Mouse (Mus musculus): ENCODE data around the gene Sod1.

Sod1 gene

GRCm38 (mm10) chr16:90220026-90220891, at the start of gene Sod1:
Gene Sod1, plus strand, starts transcription at chr16:90220754.
- peak; percentile 98 for DNase-seq (ENCODE audit: low spot score in 2 of 2)

- DNase-seq (ENCODE audit: low spot score in 2 of 2) = no peak
Measured at GRCm38 (mm10) chr16:90171416-90171815, 49.1 kb upstream of the Sod1 start.

DNA sequence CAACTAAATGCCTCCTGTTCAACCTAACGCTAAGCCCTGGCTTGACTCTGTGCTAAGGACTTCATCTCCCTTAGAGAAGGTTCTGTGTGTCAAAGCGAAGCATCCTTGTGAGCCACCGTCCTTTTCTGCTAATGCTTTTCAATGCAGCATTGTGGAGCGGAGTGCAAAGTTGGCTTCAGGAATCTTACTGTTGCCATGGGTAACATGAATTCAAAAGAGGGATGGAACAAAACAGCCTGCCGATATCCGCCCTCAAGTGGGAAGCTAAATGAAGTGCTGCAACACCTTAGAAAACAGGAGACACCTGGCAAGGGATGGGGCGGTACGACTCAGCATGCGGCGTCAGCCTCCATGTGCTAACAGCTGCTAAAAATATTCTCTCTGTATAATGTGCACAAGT, 44.1 kb upstream of the Sod1 start:
- no peak for DNase-seq (ENCODE audit: low spot score in 2 of 2)

GRCm38 (mm10) chr16:90177425-90177824, 43.1 kb upstream of the Sod1 start:
- no peak for DNase-seq (ENCODE audit: low spot score in 2 of 2)

DNA sequence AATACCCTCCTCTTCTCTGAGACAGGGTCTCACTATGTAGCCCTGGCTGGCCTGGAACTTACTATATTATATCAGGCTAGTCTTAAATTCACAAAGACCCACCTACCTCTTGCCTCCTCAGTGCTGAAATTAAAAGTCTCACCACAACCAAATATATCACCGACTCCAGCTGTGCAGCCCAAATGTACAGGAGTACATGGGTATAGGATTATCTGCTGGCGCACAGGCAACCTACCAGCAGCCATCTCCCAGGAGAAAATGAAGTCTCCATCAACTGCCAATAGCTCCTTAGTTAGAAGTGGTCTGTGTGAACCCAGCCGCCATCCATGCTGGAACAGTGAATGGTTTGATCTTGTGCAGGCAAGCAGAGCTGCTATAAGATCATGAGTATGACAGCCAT, 42.1 kb upstream of the Sod1 start:
- no peak for DNase-seq (ENCODE audit: low spot score in 2 of 2)

GRCm38 (mm10) chr16:90179892-90180291, 40.7 kb upstream of the Sod1 start:
- DNase-seq (ENCODE audit: low spot score in 2 of 2) = no peak

DNA sequence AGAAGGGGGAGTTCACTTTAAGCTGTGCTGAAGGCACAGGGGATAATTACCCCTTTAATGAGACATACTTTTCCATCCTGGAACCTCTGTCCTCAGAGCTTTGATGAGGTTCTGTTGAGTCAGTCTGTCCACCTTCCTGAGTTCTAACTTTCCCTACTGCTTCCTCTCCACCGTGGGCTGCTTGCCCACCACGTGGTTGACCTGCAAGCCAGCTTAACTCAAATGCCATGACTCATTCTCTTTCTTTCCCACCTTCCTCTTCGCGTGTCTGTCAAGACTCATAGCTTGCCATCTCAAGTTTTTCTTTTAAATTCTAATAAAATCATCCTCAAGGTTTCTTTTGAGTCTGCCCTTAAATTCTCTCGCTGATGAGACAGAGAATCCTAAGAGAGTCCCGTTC, 39.6 kb upstream of the Sod1 start:
- DNase-seq (ENCODE audit: low spot score in 2 of 2) = no peak

GRCm38 (mm10) chr16:90181673-90182072, 38.9 kb upstream of the Sod1 start:
- no peak for DNase-seq (ENCODE audit: low spot score in 2 of 2)

DNA sequence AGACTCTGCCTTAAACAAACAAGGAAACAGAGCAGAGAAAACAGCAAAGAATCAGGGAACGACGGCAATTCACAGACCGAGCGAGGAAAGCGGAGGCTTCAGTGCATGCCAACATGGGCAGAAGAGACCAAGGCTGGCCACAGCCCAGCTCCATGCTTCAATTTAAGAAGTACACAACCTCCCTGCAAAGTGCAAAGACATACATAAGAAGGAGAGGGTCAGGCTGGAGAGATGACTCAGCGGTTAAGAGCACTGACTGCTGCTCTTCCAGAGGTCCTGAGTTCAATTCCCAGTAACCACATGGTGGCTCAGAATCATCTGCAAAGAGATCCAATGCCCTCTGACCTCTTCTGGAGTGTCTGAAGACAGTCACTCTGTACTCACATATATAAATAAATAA, 36.4 kb upstream of the Sod1 start:
- DNase-seq (ENCODE audit: low spot score in 2 of 2) = no peak

- DNase-seq (ENCODE audit: low spot score in 2 of 2) = peak; percentile 47 to 71
Measured at GRCm38 (mm10) chr16:90185928-90186588, 34.5 kb upstream of the Sod1 start.

DNA sequence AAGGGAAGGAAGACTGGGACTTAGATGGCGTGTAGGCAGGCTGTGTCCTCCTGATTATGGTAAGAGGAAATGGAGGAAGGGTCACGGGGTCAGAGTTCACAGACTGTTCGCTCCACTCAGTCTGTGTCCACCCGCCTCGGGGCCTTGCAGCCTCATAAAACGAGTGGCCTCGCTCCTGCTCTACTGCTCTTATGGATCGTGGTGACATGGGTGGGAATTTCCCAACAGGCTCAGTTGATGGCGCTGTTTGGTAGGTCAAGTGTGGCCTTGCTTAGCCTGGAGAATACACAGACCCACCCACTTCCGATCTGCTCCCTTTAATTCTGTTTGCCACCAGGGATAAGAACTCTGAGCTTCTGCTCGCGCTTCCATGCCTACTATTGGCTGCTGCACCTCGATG, 33.1 kb upstream of the Sod1 start:
- DNase-seq (ENCODE audit: low spot score in 2 of 2) = no peak

GRCm38 (mm10) chr16:90191289-90191688, 29.3 kb upstream of the Sod1 start:
- DNase-seq (ENCODE audit: low spot score in 2 of 2) = no peak

GRCm38 (mm10) chr16:90193719-90194118, 26.8 kb upstream of the Sod1 start:
- no peak for DNase-seq (ENCODE audit: low spot score in 2 of 2)

DNA sequence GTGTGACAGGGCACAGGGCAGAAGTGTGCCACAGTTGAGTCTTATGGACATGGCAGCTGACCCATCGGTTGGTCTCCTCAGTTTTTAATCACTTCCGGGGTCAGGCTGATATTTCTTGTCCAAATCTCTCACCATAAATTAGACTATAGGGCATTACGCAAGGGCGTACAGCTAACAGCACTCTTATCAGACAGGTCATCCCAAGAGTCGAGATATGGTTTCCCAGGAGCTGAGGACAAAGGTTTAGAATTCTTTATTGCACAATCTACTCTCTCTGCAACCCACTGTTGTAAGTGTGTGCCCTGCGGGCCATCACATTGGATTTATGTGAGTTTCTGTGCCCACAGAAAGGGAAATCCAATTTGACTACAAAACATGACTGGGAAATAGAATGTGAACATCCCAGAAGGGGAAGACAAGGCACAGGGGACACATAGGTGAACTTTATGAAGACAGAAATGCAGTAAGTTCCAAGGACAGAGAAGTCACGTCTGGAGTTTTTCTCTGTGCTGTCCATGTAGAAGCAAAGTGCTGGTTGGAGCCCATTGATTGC, 23.8 kb upstream of the Sod1 start:
- no peak for DNase-seq (ENCODE audit: low spot score in 2 of 2)

DNA sequence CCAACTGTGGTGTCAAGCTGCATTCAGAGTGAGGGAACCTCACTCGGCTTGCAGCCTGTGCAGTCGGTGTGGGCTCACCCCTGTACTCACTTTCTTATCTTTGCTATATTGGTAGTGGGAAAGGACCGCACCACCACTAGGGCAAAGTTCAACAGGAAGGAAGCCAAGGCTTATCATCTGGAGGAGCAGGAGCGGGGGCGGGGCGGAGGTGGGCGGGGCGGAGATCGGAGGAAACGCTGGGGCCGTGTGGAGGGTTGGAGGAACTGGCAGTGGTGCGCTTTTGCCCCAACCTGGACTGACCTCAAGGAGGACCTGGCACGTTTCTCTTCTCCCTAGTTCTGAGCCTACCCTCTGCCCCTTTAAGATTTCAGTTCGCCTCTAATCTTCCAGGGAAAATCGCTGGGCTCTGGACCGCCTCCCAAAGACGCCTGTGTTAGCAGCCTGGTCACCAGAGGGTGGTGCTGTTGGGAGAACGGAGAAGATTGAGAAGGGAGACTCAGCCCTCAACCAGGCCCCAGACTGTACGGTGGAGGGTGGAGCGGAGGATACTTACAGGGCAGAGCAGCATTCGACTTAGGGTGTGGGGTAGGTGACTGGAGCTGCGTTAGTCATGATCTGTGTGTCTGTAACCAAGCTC, 23.1 kb upstream of the Sod1 start:
- peak; percentile 54 to 70 for DNase-seq (ENCODE audit: low spot score in 2 of 2)

DNA sequence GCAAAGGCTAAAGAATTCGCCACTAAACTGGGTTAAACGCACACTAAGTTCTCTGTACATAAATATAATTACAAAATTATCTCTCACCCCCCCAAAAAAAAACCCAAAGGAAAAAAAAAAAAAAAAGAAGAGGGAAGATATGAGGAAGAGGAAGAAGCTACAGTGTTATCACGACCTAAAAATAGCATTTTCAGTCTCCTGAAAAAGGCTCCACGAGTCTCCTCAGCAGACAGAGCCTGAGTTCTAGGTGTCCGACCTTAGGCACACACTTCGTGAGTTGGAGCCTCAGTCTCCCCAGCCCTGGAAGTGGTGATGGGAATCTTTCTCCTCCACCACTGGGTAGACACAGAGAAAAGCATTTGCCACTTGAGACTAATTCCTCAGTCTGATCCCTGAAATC, 21.9 kb upstream of the Sod1 start:
- DNase-seq (ENCODE audit: low spot score in 2 of 2) = no peak

GRCm38 (mm10) chr16:90199174-90199573, 21.4 kb upstream of the Sod1 start:
- no peak for DNase-seq (ENCODE audit: low spot score in 2 of 2)

GRCm38 (mm10) chr16:90202140-90202539, 18.4 kb upstream of the Sod1 start:
- no peak for DNase-seq (ENCODE audit: low spot score in 2 of 2)

DNA sequence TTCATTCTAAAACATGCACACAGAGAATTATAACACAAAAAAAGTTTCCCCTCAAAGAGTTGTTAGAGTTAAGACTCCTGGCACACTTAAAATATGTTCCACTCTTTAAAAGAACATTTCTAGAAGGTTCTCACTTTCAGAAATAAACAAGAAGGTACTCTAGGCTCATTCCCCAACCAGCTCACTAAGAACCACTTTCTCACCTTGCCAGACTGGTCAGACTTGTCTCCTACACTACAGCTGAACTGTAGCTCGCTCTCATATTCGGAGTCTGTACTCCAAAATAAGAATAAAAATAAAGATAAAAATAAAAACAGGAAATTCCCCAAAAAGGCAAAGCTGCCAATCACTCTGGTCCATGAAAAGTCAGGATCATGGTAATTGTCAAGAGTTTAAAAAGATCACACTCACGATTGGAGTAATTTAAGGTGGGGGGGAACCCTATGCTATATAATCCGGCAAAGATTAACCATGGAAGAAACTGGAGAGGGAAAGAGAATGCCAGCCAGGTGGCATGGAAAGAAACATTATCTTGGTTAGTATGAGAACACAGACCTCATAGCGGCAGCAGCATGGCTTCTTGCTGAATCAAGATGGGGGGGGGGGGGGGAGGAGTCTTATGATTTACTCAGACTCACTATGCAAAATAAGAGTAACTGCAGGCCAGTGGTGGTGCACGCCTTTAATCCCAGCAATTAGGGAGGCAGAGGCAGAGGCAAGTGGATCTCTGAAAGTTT, 17.2 kb upstream of the Sod1 start:
- no peak for DNase-seq (ENCODE audit: low spot score in 2 of 2)

DNA sequence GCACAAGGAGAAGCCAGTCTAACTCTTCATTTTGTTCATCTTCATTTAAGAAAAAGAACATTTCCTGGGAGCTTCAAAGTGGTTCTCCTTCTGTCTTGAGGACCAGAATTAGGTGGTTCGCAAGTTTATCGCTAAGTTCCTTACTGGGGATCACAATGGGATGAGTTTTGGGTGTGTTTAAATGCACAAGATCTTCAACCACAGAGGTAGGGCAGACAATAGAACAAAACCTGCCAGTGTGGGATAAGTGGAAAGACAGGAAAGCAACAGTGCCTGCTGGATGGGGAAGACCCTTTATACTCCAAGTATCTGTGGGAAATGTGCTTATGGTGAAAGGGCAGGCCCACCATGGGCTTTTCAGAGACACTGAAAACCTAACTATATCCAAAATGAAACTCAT, 15.7 kb upstream of the Sod1 start:
- DNase-seq (ENCODE audit: low spot score in 2 of 2) = no peak

DNA sequence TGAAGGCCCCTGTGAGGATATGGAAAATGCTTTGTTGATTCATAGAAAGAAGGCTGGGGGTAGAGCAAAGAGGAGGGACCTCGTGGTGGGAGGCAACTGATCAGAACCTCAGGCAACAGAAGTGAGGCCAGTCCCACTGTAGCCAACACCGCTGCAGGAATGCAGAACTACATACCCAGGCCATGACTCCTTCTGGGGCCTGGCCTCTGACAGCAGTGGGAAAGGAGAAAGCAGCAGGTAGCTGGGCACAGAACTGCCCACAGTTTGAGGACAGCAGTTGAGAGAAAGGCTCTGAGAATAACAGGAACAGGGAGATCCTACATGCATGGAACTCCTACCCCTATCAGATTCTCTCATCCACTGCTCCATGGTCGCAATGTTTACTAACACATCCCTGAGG, 11.6 kb upstream of the Sod1 start:
- no peak for DNase-seq (ENCODE audit: low spot score in 2 of 2)

- DNase-seq (ENCODE audit: low spot score in 2 of 2) = no peak
Measured at GRCm38 (mm10) chr16:90210717-90211116, 9.8 kb upstream of the Sod1 start.

Measured in spleen, postnatal 14 days (tissue).